Mouse (Mus musculus): Measurements from ENCODE around the gene Rapgef1. TPM values are rescaled to one million over a fixed set of nuclear protein-coding genes. Genes with fewer than 3 reads are reported as not detected.

Gene Rapgef1
- polyA plus RNA-seq, 1 experiment from 2014 or later: 23.5 TPM

DNA sequence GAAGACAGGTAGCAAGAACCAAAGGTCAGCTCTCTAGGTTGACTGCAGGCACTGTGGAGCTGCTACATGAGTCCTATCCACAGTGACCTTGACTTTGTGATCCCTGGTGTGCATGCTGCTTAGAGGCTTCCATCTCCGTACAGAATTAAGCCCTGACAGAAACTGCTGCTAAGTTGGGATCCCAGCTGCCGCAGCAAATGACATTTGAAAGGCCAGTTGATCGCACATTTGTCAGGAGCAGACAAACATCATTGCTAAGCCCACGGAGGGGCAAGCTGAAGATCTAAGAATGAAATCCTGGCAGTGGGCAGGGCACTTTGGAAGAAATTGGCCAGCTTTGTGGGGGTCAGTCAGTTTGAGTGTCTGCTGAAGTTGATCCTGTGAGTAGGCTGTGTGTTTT lies 51.9 kb downstream of the Rapgef1 start:
- no peaks in the 10 kb centered on the region for H3K36me3 ChIP-seq (ENCODE audit: control insufficient read depth, insufficient read depth, low read length)
- H3K27me3 ChIP-seq (ENCODE audit: control insufficient read depth, insufficient read depth, low read length): no peaks in the 10 kb centered on the region
- 86% methylated on average over 4 of the region's 4 CpGs for WGBS
- DNase-seq (ENCODE audit: low spot score) (no peak), ATAC-seq (ENCODE audit: insufficient read depth, low FRiP score, low TSS enrichment) (no peak)
- no peak overlapping the region for H3K27ac ChIP-seq (ENCODE audit: low read depth, low read length)
- peaks cover 1% of the 10 kb centered on the region for H3K4me1 ChIP-seq (ENCODE audit: control insufficient read depth, insufficient read depth, low read length)
- H3K9ac ChIP-seq (ENCODE audit: low read length): no peak overlapping the region
- H3K4me3 ChIP-seq (ENCODE audit: low read depth, low read length): no peak overlapping the region
- no peak overlapping the region for H3K4me2 ChIP-seq (ENCODE audit: low read depth)
- H3K9me3 ChIP-seq (ENCODE audit: control insufficient read depth, low read length): no peaks in the 10 kb centered on the region

GRCm38 (mm10) chr2:29671856-29672255 lies 52.3 kb downstream of the Rapgef1 start:
- 90% methylated on average over 3 of the region's 3 CpGs for WGBS
- ATAC-seq (ENCODE audit: insufficient read depth, low FRiP score, low TSS enrichment): no peak
- no peaks in the 10 kb centered on the region; the same call in 1 of the 2 replicates for H3K4me1 ChIP-seq (ENCODE audit: control insufficient read depth, insufficient read depth, low read length)

GRCm38 (mm10) chr2:29672746-29673536 lies 53.4 kb downstream of the Rapgef1 start:
- DNase-seq (ENCODE audit: low spot score) (no peak), ATAC-seq (ENCODE audit: insufficient read depth, low FRiP score, low TSS enrichment) (no peak)
- Histone ChIP-seq H3K36me3 (ENCODE audit: control insufficient read depth, insufficient read depth, low read length) (no peaks in the 10 kb centered on the region), H3K27ac (ENCODE audit: low read depth, low read length) (no peak overlapping the region), H3K27me3 (ENCODE audit: control insufficient read depth, insufficient read depth, low read length) (no peaks in the 10 kb centered on the region), H3K4me1 (ENCODE audit: control insufficient read depth, insufficient read depth, low read length) (no peaks in the 10 kb centered on the region), H3K4me2 (ENCODE audit: low read depth) (no peak overlapping the region), H3K9me3 (ENCODE audit: control insufficient read depth, low read length) (no peaks in the 10 kb centered on the region), H3K4me3 (ENCODE audit: low read depth, low read length) (no peak overlapping the region), H3K9ac (ENCODE audit: low read length) (no peak overlapping the region)
- WGBS: 91% methylated on average over 7 of the region's 7 CpGs

More at GRCm38 (mm10) chr2:29671856-29672255, 52.3 kb downstream of the Rapgef1 start:
- no peak overlapping the region for H3K4me3 ChIP-seq (ENCODE audit: low read depth, low read length)
- H3K27me3 ChIP-seq (ENCODE audit: control insufficient read depth, insufficient read depth, low read length): no peaks in the 10 kb centered on the region
- H3K9me3 ChIP-seq (ENCODE audit: control insufficient read depth, low read length): no peaks in the 10 kb centered on the region
- no peaks in the 10 kb centered on the region for H3K36me3 ChIP-seq (ENCODE audit: control insufficient read depth, insufficient read depth, low read length)
- H3K27ac ChIP-seq (ENCODE audit: low read depth, low read length): no peak overlapping the region
- no peak for DNase-seq (ENCODE audit: low spot score)
- no peak overlapping the region for H3K4me2 ChIP-seq (ENCODE audit: low read depth)
- H3K9ac ChIP-seq (ENCODE audit: low read length): no peak overlapping the region

DNA sequence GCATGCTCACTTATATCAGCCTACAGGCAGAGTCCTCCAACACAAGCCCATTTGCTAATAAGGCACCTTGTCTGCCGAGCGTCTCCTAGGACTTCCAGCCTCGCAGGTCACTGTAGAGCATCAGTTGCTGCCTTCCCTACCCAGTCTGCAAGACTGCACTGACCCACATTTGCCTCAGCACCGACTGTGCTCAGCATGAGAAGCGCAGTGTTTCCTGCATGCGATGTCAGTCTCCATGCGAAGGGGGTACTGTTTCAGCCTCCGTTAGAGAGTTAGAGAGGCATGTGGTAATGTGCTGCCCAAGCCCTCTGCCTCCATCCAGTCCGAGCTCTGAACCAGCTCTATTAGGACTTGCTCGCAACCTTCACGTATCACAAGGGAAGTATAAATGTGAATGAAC lies 54.6 kb downstream of the Rapgef1 start:
- 88% methylated on average over 11 of the region's 11 CpGs for WGBS
- ATAC-seq (ENCODE audit: insufficient read depth, low FRiP score, low TSS enrichment) (no peak), DNase-seq (ENCODE audit: low spot score) (no peak)
- no peak overlapping the region for H3K27ac ChIP-seq (ENCODE audit: low read depth, low read length)
- no peak overlapping the region for H3K9ac ChIP-seq (ENCODE audit: low read length)
- no peak overlapping the region for H3K4me3 ChIP-seq (ENCODE audit: low read depth, low read length)
- no peaks in the 10 kb centered on the region for H3K4me1 ChIP-seq (ENCODE audit: control insufficient read depth, insufficient read depth, low read length)
- no peak overlapping the region for H3K4me2 ChIP-seq (ENCODE audit: low read depth)
- no peaks in the 10 kb centered on the region for H3K27me3 ChIP-seq (ENCODE audit: control insufficient read depth, insufficient read depth, low read length)
- no peaks in the 10 kb centered on the region for H3K9me3 ChIP-seq (ENCODE audit: control insufficient read depth, low read length)
- no peaks in the 10 kb centered on the region for H3K36me3 ChIP-seq (ENCODE audit: control insufficient read depth, insufficient read depth, low read length)

- no peak overlapping the region for H3K4me3 ChIP-seq (ENCODE audit: low read depth, low read length)
- WGBS: 80% methylated on average over 2 of the region's 2 CpGs
- no peaks in the 10 kb centered on the region for H3K36me3 ChIP-seq (ENCODE audit: control insufficient read depth, insufficient read depth, low read length)
- ATAC-seq (ENCODE audit: insufficient read depth, low FRiP score, low TSS enrichment) (no peak), DNase-seq (ENCODE audit: low spot score) (no peak)
- H3K27ac ChIP-seq (ENCODE audit: low read depth, low read length): no peak overlapping the region
- H3K27me3 ChIP-seq (ENCODE audit: control insufficient read depth, insufficient read depth, low read length): no peaks in the 10 kb centered on the region
- no peak overlapping the region for H3K9ac ChIP-seq (ENCODE audit: low read length)
- no peak overlapping the region for H3K4me2 ChIP-seq (ENCODE audit: low read depth)
- H3K4me1 ChIP-seq (ENCODE audit: control insufficient read depth, insufficient read depth, low read length): no peaks in the 10 kb centered on the region
- H3K9me3 ChIP-seq (ENCODE audit: control insufficient read depth, low read length): no peaks in the 10 kb centered on the region
These were observed 55.0 kb downstream of the Rapgef1 start for GRCm38 (mm10) chr2:29674545-29674944.

DNA sequence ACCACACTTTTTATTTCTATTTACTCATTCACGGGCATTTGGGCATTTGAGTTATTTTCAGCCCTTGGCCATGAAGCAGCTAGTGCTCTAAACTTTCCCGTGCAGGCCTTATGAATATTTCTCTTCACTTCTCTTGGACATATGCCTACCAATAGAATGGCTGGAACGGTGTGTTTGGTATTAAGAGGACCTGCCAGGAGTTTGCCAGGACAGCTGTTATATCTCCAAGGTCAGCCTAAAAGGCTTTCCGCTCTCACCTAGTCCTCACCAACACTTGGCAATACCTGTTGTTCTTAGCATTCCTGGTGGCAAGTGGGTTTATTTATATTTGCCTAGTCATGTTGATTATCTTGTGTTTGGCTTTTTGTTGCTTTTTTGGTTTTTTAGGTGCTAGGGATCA lies 56.3 kb downstream of the Rapgef1 start:
- Histone ChIP-seq H3K4me2 (ENCODE audit: low read depth) (no peak overlapping the region), H3K4me3 (ENCODE audit: low read depth, low read length) (no peak overlapping the region), H3K9ac (ENCODE audit: low read length) (no peak overlapping the region), H3K9me3 (ENCODE audit: control insufficient read depth, low read length) (no peaks in the 10 kb centered on the region), H3K27me3 (ENCODE audit: control insufficient read depth, insufficient read depth, low read length) (no peaks in the 10 kb centered on the region), H3K27ac (ENCODE audit: low read depth, low read length) (no peak overlapping the region), H3K36me3 (ENCODE audit: control insufficient read depth, insufficient read depth, low read length) (no peaks in the 10 kb centered on the region), H3K4me1 (ENCODE audit: control insufficient read depth, insufficient read depth, low read length) (no peaks in the 10 kb centered on the region)
- no peak for ATAC-seq (ENCODE audit: insufficient read depth, low FRiP score, low TSS enrichment)
- DNase-seq (ENCODE audit: low spot score): no peak
- 88% methylated on average over 4 of the region's 4 CpGs for WGBS

DNA sequence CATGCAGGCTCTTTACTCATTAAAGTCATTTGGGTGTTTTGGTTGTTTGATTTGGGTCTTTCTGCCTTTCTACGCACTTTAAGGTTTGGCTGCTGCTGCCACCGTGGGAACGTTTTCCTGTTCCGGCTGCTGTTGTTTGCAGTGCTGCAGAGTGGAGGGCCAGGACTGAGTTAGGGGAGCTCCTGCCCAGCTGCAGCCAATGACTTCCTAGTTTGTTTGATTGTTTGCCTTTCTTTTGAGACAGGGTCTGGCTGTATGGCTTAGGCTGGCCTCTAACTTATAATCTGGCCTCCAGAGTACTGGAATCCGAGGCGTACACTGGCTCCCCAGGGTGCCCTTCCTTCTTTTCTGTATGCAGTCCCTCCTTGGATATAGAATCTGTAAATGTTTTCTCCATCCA lies 57.0 kb downstream of the Rapgef1 start:
- WGBS: 71% methylated on average over 6 of the region's 6 CpGs
- no peaks in the 10 kb centered on the region for H3K9me3 ChIP-seq (ENCODE audit: control insufficient read depth, low read length)
- no peak overlapping the region for H3K4me3 ChIP-seq (ENCODE audit: low read depth, low read length)
- H3K27ac ChIP-seq (ENCODE audit: low read depth, low read length): no peak overlapping the region
- no peak for ATAC-seq (ENCODE audit: insufficient read depth, low FRiP score, low TSS enrichment)
- no peaks in the 10 kb centered on the region for H3K4me1 ChIP-seq (ENCODE audit: control insufficient read depth, insufficient read depth, low read length)
- H3K4me2 ChIP-seq (ENCODE audit: low read depth): no peak overlapping the region
- H3K9ac ChIP-seq (ENCODE audit: low read length): no peak overlapping the region
- no peaks in the 10 kb centered on the region for H3K27me3 ChIP-seq (ENCODE audit: control insufficient read depth, insufficient read depth, low read length)
- H3K36me3 ChIP-seq (ENCODE audit: control insufficient read depth, insufficient read depth, low read length): no peaks in the 10 kb centered on the region
- no peak for DNase-seq (ENCODE audit: low spot score)

DNA sequence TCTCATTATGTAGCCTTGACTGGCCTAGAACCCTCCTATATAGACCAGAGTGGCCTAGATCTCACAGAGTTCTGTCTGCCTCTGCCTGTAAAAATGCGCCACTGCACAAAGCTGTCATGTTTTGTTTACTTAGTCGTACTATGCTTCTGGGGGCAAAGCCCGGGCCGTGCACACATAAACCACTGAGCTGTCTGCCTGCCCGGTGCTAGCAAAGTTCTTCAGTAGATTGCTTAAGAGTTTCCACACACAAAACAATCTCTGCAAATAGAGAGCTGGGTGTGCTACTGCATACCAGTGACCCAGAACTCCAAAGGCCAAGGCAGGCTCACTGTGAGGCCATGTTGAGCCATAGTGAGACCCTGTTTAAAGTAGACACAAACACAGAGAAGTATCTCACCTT lies 58.3 kb downstream of the Rapgef1 start:
- DNase-seq (ENCODE audit: low spot score) (no peak), ATAC-seq (ENCODE audit: insufficient read depth, low FRiP score, low TSS enrichment) (no peak)
- Histone ChIP-seq H3K4me1 (ENCODE audit: control insufficient read depth, insufficient read depth, low read length) (no peaks in the 10 kb centered on the region), H3K4me3 (ENCODE audit: low read depth, low read length) (no peak overlapping the region), H3K27ac (ENCODE audit: low read depth, low read length) (no peak overlapping the region), H3K36me3 (ENCODE audit: control insufficient read depth, insufficient read depth, low read length) (no peaks in the 10 kb centered on the region), H3K9ac (ENCODE audit: low read length) (no peak overlapping the region), H3K4me2 (ENCODE audit: low read depth) (no peak overlapping the region), H3K9me3 (ENCODE audit: control insufficient read depth, low read length) (no peaks in the 10 kb centered on the region), H3K27me3 (ENCODE audit: control insufficient read depth, insufficient read depth, low read length) (no peaks in the 10 kb centered on the region)
- 71% methylated on average over 5 of the region's 5 CpGs for WGBS

DNA sequence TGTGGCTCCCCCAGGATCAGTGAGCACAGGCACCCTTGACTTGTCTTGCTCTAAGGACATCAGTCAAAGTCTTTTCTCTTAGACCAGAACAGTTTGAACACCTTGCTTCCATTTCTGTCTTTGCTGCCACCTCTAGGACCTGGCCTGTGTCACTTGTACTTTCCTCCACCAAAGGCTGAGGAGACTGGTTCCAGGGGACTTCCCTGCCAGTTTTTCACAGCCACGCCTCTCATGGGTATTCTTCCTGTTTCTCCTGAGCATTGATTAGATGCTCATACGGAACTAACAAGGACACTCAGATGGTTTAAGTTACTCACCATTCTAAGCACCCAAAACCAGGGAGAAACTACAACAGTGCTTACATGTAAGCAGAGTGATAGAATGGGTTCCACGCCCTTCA lies 59.0 kb downstream of the Rapgef1 start:
- ATAC-seq (ENCODE audit: insufficient read depth, low FRiP score, low TSS enrichment): no peak
- Histone ChIP-seq H3K27ac (ENCODE audit: low read depth, low read length) (no peak overlapping the region), H3K4me3 (ENCODE audit: low read depth, low read length) (no peak overlapping the region), H3K36me3 (ENCODE audit: control insufficient read depth, insufficient read depth, low read length) (no peaks in the 10 kb centered on the region), H3K9ac (ENCODE audit: low read length) (no peak overlapping the region), H3K9me3 (ENCODE audit: control insufficient read depth, low read length) (no peaks in the 10 kb centered on the region), H3K27me3 (ENCODE audit: control insufficient read depth, insufficient read depth, low read length) (no peaks in the 10 kb centered on the region), H3K4me2 (ENCODE audit: low read depth) (no peak overlapping the region), H3K4me1 (ENCODE audit: control insufficient read depth, insufficient read depth, low read length) (no peaks in the 10 kb centered on the region)
- 79% methylated on average over 3 of the region's 3 CpGs for WGBS
- DNase-seq (ENCODE audit: low spot score): no peak
